Mouse (Mus musculus): ENCODE results near the gene Aarsd1. TPM values are rescaled to one million over a fixed set of nuclear protein-coding genes. Genes with fewer than 3 reads are reported as not detected.
A peak's percentile ranks its signal among the peaks of the same experiment; 100 is the strongest.
"Not testable (repeated sequence)": the region's sequence is repeated elsewhere in the genome, so short reads cannot be mapped to it uniquely, and the experiment has no call there.

Gene Aarsd1
- total RNA-seq, 2 experiments from 2014 or later: 45.9 to 51.1 TPM

DNA sequence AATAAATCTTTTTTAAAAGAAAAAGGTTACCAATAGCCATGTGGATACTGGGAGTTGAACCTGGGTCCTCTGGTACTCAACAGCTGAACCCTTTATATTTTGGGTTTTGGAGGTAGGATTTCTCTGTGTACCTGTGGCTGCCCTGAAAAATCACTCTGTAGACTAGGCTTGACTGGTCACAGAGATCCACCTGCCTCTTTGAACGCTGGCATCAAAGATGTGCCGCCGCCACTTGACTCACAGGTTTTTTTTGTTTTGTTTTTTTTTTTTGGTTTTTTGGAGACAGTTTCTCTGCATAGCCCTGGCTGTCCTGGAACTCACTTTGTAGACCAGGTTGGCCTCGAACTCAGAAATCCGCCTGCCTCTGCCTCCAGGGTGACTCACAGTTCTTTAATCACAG is 30.4 kb upstream of the Aarsd1 start:
- no peak for DNase-seq (ENCODE audit: low spot score in 2 of 2)

DNA sequence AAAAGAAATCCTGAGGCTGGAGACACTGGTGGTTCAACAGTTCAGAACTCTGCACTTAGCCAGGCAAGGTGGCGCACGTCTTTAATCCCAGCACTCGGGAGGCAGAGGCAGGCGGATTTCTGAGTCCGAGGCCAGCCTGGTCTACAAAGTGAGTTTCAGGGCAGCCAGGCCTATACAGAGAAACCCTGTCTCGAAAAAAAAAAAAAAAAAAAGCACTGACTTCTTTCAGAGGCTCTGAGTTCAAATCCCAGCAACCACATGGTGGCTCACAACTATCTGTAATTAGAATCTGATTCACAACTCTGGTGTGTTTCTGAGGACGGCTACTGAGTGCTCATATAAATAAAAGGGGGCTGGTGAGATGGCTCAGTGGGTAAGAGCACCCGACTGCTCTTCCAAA is 29.4 kb upstream of the Aarsd1 start:
- DNase-seq (ENCODE audit: low spot score in 2 of 2): not testable (repeated sequence)

GRCm38 (mm10) chr11:101446319-101446718 is 28.9 kb upstream of the Aarsd1 start:
- no peak for DNase-seq (ENCODE audit: low spot score in 2 of 2)

DNA sequence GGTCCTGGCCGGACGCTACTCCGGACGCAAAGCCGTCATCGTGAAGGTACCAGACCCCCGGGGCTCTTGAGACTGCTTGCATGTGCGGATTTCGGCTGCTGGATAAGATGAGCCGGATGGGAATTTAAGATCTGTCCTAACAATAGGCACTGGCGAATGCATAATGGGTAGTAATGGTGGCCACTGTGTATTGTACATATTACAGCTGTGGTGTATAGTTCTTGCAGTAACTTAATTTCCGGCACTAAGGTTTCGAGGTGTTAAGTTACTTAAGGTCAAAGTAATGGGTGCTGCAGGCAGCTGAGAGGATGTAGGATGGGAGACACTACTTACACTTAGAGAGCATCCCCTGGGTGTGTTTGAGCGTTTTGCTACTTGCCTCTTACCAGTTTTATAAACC is 25.3 kb upstream of the Aarsd1 start:
- no peak for DNase-seq (ENCODE audit: low spot score in 2 of 2)

- DNase-seq (ENCODE audit: low spot score in 2 of 2): peak; percentile 98
Measured at GRCm38 (mm10) chr11:101442127-101442693, 24.8 kb upstream of the Aarsd1 start, which contains the start of gene Rpl27. Gene Rpl27, plus strand, starts transcription at chr11:101442298.

DNA sequence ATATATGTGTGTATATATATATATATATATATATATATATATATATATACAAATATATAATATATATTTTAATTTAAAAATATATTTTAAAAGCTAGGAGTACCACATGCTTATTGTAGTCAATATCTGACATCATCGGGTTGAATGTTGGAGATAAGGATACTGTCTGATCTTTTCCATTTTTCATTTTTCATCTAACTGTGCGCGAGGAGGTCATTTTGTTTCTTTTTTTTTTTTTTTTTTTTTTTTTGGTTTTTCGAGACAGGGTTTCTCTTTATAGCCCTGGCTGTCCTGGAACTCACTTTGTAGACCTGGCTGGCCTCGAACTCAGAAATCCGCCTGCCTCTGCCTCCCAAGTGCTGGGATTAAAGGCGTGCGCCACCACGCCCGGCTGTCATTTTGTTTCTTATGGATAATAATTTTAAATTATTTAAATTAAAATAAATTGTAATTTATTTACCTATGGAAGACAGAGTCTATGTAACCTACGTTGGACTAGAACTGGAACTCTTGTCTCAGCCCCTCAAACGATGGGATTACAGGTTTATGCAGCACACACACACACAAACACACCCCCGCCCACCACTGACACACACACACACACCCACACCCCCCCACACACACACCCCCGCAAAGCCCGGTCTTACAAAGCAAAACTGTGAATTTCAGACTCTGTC is 24.2 kb upstream of the Aarsd1 start:
- DNase-seq (ENCODE audit: low spot score in 2 of 2): not testable (repeated sequence)

- DNase-seq (ENCODE audit: low spot score in 2 of 2): not testable (repeated sequence)
Measured at GRCm38 (mm10) chr11:101438006-101438405, 20.6 kb upstream of the Aarsd1 start.

- DNase-seq (ENCODE audit: low spot score in 2 of 2): no peak
Measured at GRCm38 (mm10) chr11:101436916-101437315, 19.5 kb upstream of the Aarsd1 start.

GRCm38 (mm10) chr11:101435831-101436230 is 18.4 kb upstream of the Aarsd1 start:
- no peak for DNase-seq (ENCODE audit: low spot score in 2 of 2)

DNA sequence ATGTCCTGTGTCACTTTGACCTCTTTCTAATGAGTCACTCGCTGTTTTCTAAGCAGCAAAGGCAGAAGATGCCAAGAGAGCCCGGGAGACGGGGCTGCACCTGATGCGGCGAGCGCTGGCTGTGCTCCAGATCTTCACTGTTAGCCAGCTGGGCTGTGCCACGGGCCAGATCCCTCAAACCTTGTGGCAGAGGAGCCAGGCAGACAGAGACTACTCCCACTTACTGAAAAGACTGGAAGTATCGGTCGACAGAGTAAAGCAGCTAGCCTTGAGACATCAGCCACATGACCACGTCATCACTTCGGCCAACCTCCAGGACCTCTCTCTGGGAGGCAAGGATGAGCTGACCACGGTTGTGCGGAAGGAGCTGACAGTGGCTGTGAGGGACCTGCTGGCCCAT is 16.0 kb upstream of the Aarsd1 start:
- no peak for DNase-seq (ENCODE audit: low spot score in 2 of 2)

- no peak for DNase-seq (ENCODE audit: low spot score in 2 of 2)
Measured at GRCm38 (mm10) chr11:101431327-101431726, 13.9 kb upstream of the Aarsd1 start.

- no peak for DNase-seq (ENCODE audit: low spot score in 2 of 2)
Measured at GRCm38 (mm10) chr11:101426165-101426564, 8.8 kb upstream of the Aarsd1 start.

GRCm38 (mm10) chr11:101424925-101425813 is 7.8 kb upstream of the Aarsd1 start, which contains the start of the genes Rundc1 and Ptges3l:
Gene Rundc1, plus strand, starts transcription at chr11:101425085.
Gene Ptges3l, minus strand, starts transcription at chr11:101425333.
- DNase-seq (ENCODE audit: low spot score in 2 of 2): peak; percentile 97 to 98

GRCm38 (mm10) chr11:101424105-101424851 is 6.9 kb upstream of the Aarsd1 start, which contains the start of gene Gm27029:
Gene Gm27029, minus strand, starts transcription at chr11:101424796.
- DNase-seq (ENCODE audit: low spot score in 2 of 2): no peak

- DNase-seq (ENCODE audit: low spot score in 2 of 2): no peak
Measured at GRCm38 (mm10) chr11:101420148-101420547, 2.7 kb upstream of the Aarsd1 start.

DNA sequence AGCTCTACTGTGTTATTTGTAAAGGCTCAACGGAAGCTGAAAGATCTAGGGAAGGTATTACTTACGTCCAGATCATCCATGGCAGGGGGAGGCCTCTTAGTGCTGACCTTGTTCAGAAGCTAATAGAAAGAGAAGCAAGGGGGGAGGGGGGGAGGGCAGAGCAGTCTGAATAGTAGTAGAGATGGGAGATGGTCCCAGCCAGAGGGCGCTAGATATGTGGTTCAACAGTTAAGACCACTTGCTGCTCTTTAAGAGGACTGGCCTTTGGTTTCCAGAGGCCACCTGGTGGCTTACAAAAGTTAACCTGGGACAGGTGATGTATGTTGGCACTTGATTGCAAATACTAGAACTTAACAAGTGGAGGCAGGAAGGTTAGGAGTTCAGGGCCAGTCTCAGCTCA is 2.2 kb upstream of the Aarsd1 start:
- no peak for DNase-seq (ENCODE audit: low spot score in 2 of 2)

DNA sequence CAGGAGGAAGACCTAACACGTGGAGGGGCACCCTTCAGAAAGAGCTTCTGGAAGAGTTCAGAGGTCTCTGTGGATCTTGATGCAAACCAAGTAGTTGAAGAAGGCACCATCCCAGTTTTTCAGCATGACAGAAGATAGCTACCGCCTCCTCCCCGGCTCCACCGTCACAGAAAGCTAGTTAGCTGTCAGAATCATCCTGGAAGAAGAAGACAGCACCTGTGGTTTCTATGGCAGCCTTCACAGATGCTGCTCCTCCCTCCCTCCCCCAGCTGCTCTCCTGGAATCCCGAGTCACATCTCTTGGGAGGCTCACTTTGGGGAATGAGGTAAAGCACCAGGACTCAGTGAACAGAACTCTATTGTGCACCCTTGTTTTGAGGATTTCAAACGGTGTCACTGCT is 1.6 kb upstream of the Aarsd1 start:
- no peak for DNase-seq (ENCODE audit: low spot score in 2 of 2)

DNA sequence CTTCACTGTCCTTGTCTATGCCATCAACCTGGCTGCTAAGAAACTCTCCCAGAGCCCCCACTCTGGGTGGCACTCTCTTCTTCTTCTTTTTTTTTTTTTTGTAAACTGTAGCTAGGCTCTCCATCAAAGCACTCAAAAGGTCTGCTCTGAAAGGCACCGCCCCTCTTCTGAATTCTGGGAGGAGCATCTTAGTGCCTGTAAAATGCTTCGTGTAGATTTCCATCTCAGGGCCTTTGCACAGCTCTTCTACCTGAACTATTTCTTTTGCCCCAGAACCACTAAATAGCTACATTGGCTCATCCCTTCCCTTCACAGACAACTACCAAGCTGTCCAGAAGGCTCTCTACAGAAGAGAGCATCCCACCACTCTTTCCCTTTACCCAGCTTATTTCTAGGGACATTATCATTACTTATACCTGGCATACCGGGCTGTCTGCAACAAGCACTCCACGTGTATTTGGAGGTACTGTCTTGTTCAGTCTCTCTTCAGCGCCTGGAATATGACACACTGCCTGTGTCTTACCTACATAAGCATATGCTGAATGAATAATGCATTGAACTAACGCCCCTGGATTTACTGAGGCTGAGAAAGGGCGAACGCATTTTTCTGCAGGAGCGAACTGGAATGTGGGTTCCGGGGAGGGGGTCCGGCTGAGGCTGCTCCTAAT is 848 bp downstream of the Aarsd1 start:
- DNase-seq (ENCODE audit: low spot score in 2 of 2): no peak

DNA sequence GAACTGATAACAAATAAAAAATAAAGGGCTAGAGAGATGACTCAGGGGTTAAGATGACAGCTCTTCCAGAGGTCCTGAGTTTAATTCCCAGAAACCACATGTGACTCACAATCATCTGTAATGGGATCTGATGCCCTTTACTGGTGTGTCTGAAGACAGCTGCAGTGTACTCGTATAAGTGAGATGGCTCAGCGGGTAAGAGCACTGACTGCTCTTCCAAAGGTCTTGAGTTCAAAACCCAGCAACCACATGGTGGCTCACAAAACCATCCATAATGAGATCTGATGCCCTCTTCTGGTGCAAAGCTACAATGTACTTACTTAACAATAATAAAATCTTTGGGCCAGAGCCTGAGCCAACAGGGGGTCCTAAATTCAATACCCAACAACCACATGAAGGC is 2.1 kb downstream of the Aarsd1 start:
- DNase-seq (ENCODE audit: low spot score in 2 of 2): no peak

DNA sequence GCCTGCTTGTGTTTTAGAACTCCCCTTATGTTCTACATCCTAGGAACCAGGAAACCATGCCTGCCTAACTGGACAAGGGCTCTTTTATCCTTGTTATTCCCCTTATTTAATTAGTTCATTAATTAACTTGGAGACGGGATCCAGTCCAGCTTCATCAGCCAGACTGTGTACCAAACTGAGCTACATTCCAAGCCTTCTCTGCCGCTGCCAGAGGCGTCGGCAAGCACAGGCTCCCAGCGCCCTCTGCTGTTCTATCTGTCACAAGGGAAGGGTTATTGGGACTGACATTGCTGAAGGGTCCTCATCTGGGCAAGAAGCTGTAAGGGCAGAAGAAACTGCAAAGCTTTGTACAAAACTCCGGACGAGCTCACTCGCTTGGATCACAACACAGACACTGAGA is 22.3 kb downstream of the Aarsd1 start:
- peak; percentile 56 to 83 for DNase-seq (ENCODE audit: low spot score in 2 of 2)

GRCm38 (mm10) chr11:101381817-101382216 is 35.6 kb downstream of the Aarsd1 start:
- no peak for DNase-seq (ENCODE audit: low spot score in 2 of 2)

Measured in layer of hippocampus, adult 18-20 months (tissue).